Mouse (Mus musculus) right cerebral cortex, postnatal 25 days (tissue): ENCODE results near the gene Cyp51.
"Not testable (repeated sequence)": the region's sequence is repeated elsewhere in the genome, so short reads cannot be mapped to it uniquely, and the experiment has no call there.

Experiments
- DNase-seq: peaks from one replicate; pipeline ENCODE4 v3.0.0; 2022

Gene Cyp51

DNA sequence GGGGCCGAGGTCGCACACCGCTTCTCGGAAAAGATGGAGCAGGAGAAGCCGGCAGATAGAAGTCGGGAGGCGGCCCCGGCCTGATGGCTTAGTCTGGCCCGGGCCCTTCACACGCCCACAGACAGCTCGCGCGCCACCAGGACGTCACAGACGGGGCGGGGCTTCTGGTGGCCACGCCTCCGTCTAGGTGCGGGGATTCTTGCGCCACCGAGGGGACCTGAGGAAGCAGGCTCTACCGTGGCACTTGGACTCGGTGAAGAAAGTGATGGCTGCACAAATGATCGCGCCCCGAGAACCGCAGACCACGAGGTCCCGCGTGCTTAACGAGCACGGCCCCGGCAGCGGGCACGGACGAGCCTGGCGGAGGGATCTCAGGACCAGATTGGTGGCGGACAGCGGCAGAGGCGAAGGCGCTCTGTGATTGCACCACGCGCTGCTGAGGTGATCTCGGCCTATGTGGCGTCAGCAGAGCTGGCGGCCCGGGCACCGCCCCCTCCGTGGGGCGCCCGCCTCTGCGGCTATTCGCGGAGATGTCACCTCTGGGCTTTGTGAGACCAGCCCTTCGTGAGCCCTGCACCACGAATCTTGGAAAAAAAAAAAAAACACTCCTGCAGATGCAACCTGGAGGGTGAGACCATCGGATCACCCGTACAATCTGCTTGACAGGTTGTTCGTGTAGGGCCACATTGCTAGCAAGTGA, at the start of gene Cyp51:
Gene Cyp51, minus strand, starts transcription at position 406 of the 700 bp plus-strand sequence.
- DNase-seq: peak; percentile 91

DNA sequence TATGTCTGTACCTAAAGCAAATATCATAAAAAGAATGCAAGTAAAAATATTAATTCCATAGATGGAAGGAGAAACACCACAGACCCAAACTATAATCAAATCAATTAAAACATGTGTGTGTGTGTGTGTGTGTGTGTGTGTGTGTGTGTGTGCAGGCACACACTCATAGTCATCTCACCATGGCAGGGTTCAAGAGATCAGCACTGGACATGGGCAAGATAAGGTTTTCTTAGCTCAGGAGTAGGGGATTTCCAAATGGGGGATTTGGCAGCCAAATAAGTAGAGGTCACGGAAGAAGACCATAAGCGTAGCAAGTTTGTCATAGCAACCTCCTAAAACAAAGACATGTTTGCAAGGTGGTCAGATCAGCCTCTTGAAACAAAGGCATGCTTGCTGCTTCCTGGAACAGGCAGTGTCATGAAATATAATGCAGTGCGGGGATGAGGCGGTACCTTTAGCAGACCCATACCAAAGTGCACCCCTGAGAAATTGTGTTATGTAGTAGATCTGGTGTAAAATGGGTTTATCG, 8.1 kb upstream of the Cyp51 start:
- no peak for DNase-seq

DNA sequence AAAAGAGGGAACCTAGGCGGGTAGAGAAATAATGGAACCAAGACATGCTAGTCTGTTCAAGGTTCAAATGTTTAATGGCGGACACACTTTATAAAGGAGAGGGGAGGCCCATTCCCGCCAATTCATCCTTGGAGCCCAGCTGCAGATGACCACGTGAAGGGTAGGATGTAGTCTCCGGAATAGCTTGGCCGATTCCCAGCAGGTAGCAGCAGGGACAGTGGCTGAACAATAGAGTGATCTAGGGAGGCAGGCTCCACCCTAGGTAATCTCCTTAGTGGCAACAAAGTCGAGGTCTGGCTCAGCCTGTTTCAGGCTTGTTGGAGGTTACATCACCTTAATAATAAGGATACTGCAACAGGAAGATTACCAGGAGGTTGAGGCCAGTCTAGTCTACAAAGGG, 2.5 kb upstream of the Cyp51 start:
- not testable (repeated sequence) for DNase-seq

DNA sequence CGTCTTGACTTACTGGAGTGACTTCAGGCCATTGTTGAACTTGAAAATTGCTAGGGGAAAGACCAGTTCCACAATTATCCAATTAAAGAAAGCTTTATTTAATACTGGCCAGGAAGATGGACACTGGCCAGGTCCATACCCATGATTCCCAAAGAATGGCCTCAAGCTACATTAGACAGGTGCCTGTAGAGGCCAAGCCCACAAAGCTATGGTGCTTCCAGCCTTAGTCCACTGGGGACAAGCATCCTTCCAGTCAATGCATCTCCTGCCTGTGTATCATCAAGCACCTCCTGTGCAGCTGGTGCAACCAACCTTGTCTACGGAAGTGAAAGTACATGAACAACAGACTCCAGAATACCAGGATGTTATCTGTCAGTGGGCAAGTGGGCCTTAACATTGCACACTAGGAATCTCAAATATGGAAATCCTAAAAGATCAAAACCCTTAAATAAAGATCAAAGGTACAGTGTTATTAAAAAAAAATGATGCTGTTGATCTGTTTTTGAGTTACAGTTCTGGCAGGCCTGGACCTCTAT, 1.2 kb upstream of the Cyp51 start:
- no peak for DNase-seq

- peak; percentile 25 for DNase-seq
These were observed 763 bp downstream of the Cyp51 start for GRCm38 (mm10) chr5:4103626-4104340.

- DNase-seq: no peak
These were observed 2.8 kb downstream of the Cyp51 start for GRCm38 (mm10) chr5:4101770-4102169.

DNA sequence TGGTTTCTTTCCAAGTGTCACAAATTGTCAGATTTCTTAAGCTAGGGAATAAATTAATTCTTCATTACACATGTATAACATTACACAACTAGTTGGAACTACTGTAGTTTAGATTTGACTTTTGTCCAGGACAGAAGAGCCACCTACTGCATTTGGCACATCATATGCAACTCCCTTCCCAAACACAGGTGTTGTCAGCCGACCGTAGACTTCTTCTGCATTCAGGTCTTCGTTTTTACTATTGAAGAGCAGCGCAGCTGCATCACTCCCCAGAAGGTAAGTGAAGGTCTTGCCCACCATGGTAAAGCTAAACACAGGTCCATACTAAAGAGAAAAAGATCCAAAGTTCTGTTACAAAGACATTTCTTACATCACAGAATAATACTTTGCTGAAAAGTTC, 3.5 kb downstream of the Cyp51 start:
- no peak for DNase-seq

DNA sequence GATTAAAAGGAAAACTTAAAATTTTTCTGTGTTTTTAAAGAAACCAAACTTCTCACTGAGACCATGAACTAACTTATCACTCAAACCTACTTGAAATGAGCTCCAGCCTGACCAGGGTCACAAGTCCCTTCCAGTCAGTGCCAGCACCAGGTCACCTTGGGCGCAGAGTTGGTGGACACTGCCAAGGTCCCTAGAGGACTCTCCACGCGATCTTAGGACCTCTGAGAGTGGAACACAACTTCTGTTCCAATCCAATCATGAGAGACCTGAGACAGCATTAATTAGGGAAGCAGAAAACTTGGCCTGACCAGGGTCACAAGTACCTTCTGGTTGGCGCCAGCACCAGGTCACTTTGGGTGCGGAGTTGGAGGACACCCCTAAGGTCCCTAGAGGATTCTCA, 10.1 kb downstream of the Cyp51 start:
- no peak for DNase-seq

DNA sequence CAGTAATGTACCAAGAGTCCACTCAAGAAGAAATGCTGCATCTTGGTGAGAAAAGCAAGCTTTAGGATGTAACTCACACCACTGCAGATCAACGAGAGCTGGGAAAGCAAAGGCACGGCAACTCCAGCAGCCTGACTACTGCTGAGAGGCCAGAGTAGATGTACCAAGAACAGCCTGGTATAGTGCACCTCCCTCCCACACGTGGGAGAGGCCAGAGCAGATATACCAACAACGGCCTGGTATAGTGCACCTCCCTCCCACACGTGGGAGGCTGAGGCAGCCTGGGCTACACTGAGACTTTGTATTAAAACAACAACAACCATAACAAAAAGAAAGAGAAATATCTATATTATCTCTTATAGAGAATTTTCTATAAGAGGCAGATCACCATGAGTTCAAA, 16.4 kb downstream of the Cyp51 start:
- no peak for DNase-seq

GRCm38 (mm10) chr5:4086309-4086708, 18.2 kb downstream of the Cyp51 start:
- DNase-seq: no peak

DNA sequence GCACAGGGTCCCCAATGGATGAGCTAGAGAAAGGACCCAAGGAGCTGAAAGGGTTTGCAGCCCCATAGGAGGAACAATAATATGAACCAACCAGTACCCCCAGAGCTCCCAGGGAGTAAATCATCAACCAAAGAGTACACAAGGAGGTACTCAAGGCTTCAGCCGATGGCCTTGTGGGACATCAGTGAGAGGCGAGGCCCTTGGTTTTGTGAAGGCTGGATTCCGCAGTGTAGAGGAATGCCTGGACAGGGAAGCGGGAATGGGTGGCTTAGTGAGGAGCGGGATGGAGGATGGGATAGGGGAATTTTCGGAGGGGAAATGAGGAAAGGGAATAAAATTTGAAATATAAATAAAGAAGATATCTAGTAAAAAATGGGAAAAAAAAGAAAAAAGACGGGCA, 19.6 kb downstream of the Cyp51 start:
- DNase-seq: no peak

DNA sequence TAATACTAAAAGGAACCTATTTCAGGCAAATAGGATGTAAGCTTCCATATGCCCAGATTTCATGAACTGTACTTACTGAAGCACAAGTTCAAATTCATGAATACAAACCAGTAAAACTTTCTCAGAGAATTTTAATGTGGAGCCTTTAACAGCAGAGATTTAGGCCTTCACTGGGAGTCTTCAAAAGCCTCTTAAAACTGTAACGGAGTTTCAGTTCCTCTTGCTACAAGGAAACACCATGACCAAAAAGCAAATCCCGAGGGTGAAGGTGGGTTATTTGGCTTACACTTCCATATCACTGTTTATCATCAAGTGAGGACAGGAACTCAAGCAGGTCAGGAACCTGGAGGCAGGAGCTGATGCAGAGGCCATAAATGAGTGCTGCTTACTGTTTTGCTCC, 23.0 kb downstream of the Cyp51 start:
- no peak for DNase-seq

GRCm38 (mm10) chr5:4080861-4081260, 23.7 kb downstream of the Cyp51 start:
- DNase-seq: no peak

DNA sequence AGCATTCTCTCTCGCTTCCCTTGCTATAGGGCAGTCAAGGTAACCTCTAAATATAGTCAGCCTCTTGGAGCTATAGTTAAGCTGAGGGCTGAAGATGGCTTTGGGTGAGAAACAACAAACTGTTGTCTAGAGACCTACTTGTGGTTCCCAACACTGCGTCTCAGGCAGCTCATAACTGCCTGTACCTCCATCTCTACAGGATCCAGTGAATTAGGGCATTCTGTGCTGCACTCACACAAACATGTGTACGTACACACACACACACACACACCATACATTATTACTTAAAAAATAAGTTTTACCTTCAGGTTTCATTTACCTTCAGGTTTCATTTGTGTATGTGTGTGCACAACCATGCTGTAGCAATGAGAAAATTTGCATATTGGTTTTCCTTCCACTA, 25.5 kb downstream of the Cyp51 start:
- DNase-seq: no peak

DNA sequence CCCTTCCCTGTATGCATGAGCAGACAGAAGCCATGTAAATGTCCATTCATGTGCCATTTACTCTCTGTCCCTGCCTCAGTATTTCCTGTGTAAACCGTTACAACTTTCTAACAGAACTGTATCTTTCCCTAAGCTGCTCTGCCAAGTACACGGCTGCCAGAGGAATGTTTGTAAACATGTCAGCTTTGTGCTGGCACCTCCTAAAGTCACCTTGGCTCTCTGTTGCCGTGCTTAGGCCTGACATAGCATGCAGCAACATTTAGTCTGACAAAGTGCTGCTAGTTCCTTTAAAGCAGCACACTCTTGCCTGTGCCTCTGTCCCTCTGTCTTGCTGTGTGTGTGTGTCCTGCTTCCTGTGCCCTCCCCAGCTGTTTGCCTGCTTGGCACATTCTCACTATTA, 37.3 kb downstream of the Cyp51 start:
- no peak for DNase-seq

DNA sequence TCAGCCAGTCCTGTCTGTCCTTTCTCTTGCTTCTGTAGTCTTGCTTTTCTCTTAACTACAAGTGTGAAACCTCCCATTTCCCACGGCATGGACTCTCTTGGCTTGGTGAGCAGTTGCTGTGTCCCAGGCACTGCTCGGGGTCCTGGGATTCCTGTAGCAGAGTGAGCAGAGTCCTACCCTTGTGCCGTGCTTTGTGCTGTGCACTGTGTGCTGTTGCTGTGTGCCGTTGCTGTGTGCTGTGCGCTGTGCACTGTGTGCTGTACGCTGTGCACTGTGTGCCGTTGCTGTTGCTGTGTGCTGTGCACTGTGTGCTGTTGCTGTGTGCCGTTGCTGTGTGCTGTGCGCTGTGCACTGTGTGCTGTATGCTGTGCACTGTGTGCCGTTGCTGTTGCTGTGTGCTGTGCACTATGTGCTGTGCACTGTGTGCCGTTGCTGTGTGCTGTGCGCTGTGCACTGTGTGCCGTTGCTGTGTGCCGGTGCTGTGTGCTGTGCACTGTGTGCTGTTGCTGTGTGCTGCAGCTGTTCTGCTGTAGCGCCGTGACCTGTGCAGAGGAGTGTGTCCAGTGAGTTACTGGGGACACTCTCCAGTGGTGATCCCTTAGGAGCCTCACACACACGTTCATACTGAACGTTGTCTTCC, 38.0 kb downstream of the Cyp51 start:
- no peak for DNase-seq

GRCm38 (mm10) chr5:4060313-4060712, 44.2 kb downstream of the Cyp51 start:
- DNase-seq: no peak

DNA sequence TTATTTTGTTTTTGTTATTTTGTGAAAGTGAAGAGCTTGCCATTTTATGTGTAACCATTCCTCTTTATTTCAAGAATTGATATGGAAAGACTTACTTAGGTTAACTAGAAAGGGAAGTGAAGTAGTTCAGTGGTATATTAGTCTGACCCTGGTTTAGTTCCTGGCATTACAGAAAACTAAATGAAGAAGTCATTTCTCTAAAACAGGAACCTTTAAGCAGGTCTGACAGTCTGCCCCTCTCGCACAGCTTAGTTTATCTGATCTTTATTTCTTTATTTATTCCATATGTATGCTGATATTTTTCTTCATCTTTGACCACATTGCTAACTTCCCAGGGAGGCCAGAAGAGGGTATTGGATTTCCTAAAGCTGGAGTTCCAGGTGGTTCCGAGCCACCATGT, 63.6 kb downstream of the Cyp51 start:
- no peak for DNase-seq

- no peak for DNase-seq
These were observed 64.2 kb downstream of the Cyp51 start for GRCm38 (mm10) chr5:4040372-4040771.

DNA sequence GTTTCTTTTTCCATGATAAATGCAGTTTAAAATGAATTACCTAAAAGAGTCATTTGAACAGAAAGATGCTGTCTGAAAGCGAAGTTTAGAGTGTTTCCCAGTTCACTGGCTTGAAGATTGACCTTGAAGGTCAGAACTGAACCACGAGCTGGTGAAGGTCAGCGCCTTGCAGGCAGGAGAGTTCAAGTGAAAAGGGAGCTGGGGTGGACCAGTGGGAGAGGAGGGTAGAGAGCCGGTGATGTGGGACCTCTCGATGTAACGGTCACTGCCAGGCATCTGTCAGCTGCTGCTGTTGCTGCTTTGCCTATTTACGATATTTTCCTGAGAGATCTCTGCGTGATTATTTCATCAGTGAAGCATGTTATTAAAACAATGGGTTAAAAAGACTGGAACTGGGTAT, 65.2 kb downstream of the Cyp51 start:
- DNase-seq: no peak

- no peak for DNase-seq
These were observed 67.9 kb downstream of the Cyp51 start for GRCm38 (mm10) chr5:4036686-4037085.

DNA sequence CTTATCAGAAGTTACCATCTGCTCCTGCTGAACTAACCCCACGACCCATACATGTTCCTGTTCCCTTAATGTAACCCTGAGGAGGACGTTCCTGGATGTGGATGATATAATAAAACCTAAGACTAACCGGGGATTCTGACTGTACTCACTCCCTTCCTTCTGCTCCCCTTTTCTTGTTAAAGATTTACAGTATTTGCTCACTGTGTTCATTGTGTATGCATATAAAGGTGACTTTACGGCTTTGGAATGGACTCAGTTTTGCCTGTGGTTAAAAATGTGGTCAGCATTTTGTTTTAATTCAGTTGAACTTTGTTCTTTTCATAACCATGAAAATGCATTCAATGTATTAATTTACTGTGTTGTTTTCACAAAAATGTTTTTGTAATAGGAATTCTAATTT, 72.7 kb downstream of the Cyp51 start:
- DNase-seq: no peak
